Mouse (Mus musculus): ENCODE measurements around the gene Rpusd1.

- TF ChIP-seq CTCF (conservative IDR thresholded peaks at IDR 0.05; ENCODE audit: low read length), result no peak
- TF ChIP-seq NANOG (IDR thresholded peaks at IDR 0.05; ENCODE audit: borderline replicate concordance, low read length), result no peak
- no peak for TF ChIP-seq POU5F1 (IDR thresholded peaks at IDR 0.05; ENCODE audit: borderline replicate concordance, low read length)
Observed at GRCm38 (mm10) chr17:25721476-25721875, 6.0 kb upstream of the Rpusd1 start.
